Mouse (Mus musculus) lung, postnatal 4 days (tissue): ENCODE measurements at regions not wholly inside any gene's neighbourhood (a gene's known extent, or its start where the extent isn't known, plus 50 kb on each side); places are given as distances from the start of the nearest gene placed in this dataset.

ENCODE experiments used
- DNase-seq, 2 experiments: peaks; one replicate each; pipeline ENCODE4 v3.0.0; 2021

- DNase-seq = no peak
Measured at GRCm38 (mm10) chr9:61186541-61187420, 185.4 kb upstream of the Tle3 start.

- no peak for DNase-seq
Measured at GRCm38 (mm10) chr9:61187713-61188399, 184.3 kb upstream of the Tle3 start.

- no peak for DNase-seq
Measured at GRCm38 (mm10) chr9:61189295-61189694, 182.9 kb upstream of the Tle3 start.

- DNase-seq = no peak
Measured at GRCm38 (mm10) chr9:61199077-61199753, 173.0 kb upstream of the Tle3 start.

- DNase-seq = no peak
Measured at GRCm38 (mm10) chr9:61199891-61200290, 172.3 kb upstream of the Tle3 start.

GRCm38 (mm10) chr9:61200295-61200955, 171.7 kb upstream of the Tle3 start:
- no peak for DNase-seq

GRCm38 (mm10) chr9:61205049-61205448, 167.1 kb upstream of the Tle3 start:
- DNase-seq = no peak

GRCm38 (mm10) chr9:61206725-61207365, 165.3 kb upstream of the Tle3 start:
- no peak for DNase-seq

GRCm38 (mm10) chr9:61207423-61208150, 164.6 kb upstream of the Tle3 start:
- DNase-seq = no peak

GRCm38 (mm10) chr9:61211627-61212026, 160.5 kb upstream of the Tle3 start:
- DNase-seq = no peak

GRCm38 (mm10) chr9:61214943-61215342, 157.2 kb upstream of the Tle3 start:
- peak; percentile 24 to 59 for DNase-seq

GRCm38 (mm10) chr9:61216012-61216770, 156.0 kb upstream of the Tle3 start:
- DNase-seq = no peak

- DNase-seq = no peak
Measured at GRCm38 (mm10) chr9:61220017-61220416, 152.1 kb upstream of the Tle3 start.

- no peak for DNase-seq
Measured at GRCm38 (mm10) chr9:61222212-61223003, 149.8 kb upstream of the Tle3 start.

- DNase-seq = no peak
Measured at GRCm38 (mm10) chr9:61225020-61225652, 147.0 kb upstream of the Tle3 start.

- DNase-seq = no peak
Measured at GRCm38 (mm10) chr9:61225882-61226281, 146.3 kb upstream of the Tle3 start.

- DNase-seq = peak in 1 of 2 experiments; percentile 33
Measured at GRCm38 (mm10) chr9:61226596-61227384, 145.4 kb upstream of the Tle3 start.

- no peak for DNase-seq
Measured at GRCm38 (mm10) chr9:61227492-61228229, 144.5 kb upstream of the Tle3 start.
